Mouse (Mus musculus): Measurements from ENCODE around the gene Syngr3. TPM values are rescaled to one million over a fixed set of nuclear protein-coding genes. Genes with fewer than 3 reads are reported as not detected.

Gene Syngr3
- polyA plus RNA-seq, 1 experiment from 2014 or later, result 196 TPM

DNA sequence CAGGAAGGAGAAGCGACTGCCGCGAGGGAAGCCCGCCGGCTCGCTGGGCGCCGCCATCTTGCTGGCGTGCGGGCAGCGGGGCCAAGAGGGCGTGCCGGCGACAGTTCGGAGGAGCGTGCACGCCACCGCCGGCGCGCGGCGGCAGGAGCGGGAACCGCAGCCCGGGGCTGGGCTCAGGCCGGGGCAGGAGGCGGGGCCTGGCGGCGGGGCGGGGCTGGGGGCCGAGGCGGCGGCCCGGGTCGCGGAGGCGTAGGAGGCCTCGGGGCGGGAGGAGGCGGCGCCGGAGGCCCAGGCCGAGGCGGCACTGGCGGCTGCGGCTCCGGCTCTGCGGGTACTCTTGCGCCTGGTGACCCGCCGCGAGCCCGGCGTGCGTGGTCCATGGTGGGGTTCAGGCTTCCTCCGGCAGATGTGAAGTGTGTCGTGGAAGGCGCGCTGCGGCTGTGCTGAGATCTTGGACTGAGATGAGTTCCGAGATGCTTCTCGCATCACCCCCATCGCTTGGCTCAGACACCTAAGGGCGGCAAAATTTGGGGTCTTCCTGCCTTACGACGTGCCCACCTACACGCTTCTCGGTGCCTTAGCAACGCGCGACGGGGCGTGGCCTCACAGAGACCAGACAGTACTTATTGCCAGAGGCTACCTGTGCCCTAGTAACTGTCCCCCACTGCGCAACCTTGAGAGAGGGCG lies 6.4 kb upstream of the Syngr3 start, which contains the start of the genes Gfer and Noxo1:
TSS of gene Gfer (minus strand) at position 146 of the 687 bp plus-strand sequence.
TSS of gene Noxo1 (plus strand) at position 224 of the 687 bp plus-strand sequence.
- WGBS, result under 1% methylated on average over 56 of the region's 76 CpGs
- peaks cover 17% of the 10 kb centered on the region for H3K36me3 ChIP-seq (ENCODE audit: control insufficient read depth, insufficient read depth, low read length)

DNA sequence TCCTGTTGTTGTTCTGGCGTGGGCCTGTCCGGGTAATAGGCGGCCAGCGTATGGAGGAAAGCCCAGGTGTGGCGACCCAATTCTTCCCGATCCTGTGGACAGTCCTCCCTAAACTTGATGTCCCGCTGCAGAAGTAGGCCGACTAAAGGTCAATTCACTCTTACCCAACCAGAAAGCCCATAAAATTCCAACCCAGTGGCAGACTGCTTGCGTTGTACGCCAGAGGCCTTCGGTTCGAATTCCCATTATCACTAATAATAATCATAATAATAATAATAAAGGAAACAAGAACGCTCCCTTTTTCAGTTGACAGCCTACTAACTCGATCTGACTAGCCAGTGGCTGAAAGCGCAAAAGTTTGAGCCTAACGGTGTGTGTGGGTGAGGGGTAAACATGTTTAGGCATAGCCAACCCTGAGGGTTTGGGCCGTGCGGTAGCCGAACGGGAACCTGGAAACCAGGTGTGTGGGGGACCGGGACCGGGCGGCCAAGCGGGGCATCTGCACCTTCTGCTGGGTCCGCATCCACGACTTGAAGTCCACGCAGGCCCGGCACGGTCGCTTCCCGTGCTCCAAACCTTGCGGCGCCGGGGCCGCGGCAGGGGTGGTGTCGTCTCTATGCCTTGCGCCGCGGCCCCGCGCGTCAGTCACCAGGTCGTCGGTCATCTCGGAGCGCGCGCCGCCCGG lies 5.7 kb upstream of the Syngr3 start:
- 8% methylated on average over 31 of the region's 51 CpGs for WGBS
- peak overlapping the region; percentile 78 for H3K27ac ChIP-seq (ENCODE audit: low read depth, low read length)
- H3K9ac ChIP-seq (replicated peaks; ENCODE audit: low read depth, low read length), result peak overlapping the region; percentile 81
- H3K4me2 ChIP-seq (ENCODE audit: low read depth, low read length), result peak overlapping the region; percentile 68
- H3K9me3 ChIP-seq (ENCODE audit: control insufficient read depth, low read length), result no peaks in the 10 kb centered on the region
- no peak; the same call in 1 of the 2 replicates for ATAC-seq (ENCODE audit: low read depth)
- 0 out of 2 replicates have a peak, but pooled peaks cover 2% of the 10 kb centered on the region for H3K27me3 ChIP-seq (ENCODE audit: control insufficient read depth, insufficient read depth, low read length)
- peak overlapping the region; percentile 75 for H3K4me3 ChIP-seq (ENCODE audit: low read depth, low read length)
- H3K4me1 ChIP-seq (ENCODE audit: control insufficient read depth, insufficient read depth, low read length), result peaks cover 13% of the 10 kb centered on the region; the same call in 1 of the 2 replicates
- H3K36me3 ChIP-seq (ENCODE audit: control insufficient read depth, insufficient read depth, low read length), result peaks cover 10% of the 10 kb centered on the region

More for the DNA sequence above, 6.4 kb upstream of the Syngr3 start, which contains the start of the genes Gfer and Noxo1:
- peak within 1 kb of the TSS; percentile 75 for H3K4me3 ChIP-seq (ENCODE audit: low read depth, low read length)
- peak; percentile 89 for ATAC-seq (ENCODE audit: low read depth)
- H3K27ac ChIP-seq (ENCODE audit: low read depth, low read length), result peak within 1 kb of the TSS; percentile 78
- peak within 1 kb of the TSS; percentile 81 for H3K9ac ChIP-seq (replicated peaks; ENCODE audit: low read depth, low read length)
- no peaks in the 10 kb centered on the region for H3K9me3 ChIP-seq (ENCODE audit: control insufficient read depth, low read length)
- H3K27me3 ChIP-seq (ENCODE audit: control insufficient read depth, insufficient read depth, low read length), result no peaks in the 10 kb centered on the region
- H3K4me2 ChIP-seq (ENCODE audit: low read depth, low read length), result peak within 1 kb of the TSS; percentile 68
- peaks cover 11% of the 10 kb centered on the region; the same call in 1 of the 2 replicates for H3K4me1 ChIP-seq (ENCODE audit: control insufficient read depth, insufficient read depth, low read length)

DNA sequence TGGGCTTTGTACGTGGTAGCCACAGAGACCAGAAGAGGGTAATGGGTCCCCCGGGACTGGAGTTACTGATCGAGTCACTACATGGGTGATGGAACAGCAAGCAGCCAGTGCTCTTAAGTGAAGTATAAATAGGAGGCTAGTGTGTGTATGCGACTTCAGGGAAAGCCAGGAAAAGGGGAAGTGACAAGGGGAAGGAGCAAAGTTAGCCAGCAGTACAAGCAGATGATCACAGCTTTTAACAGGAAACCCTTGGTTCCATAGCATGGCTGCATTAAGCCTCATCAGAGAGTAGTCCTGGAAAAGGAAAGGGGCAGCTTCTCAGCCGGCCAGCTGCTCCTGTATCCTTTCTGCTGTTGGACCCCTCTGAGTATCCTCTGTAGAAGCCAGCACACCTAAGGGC lies 2.6 kb upstream of the Syngr3 start:
- Histone ChIP-seq H3K27me3 (ENCODE audit: control insufficient read depth, insufficient read depth, low read length) (peaks cover 12% of the 10 kb centered on the region), H3K4me3 (ENCODE audit: low read depth, low read length) (no peak overlapping the region), H3K9ac (replicated peaks; ENCODE audit: low read depth, low read length) (no peak overlapping the region), H3K36me3 (ENCODE audit: control insufficient read depth, insufficient read depth, low read length) (no peaks in the 10 kb centered on the region), H3K27ac (ENCODE audit: low read depth, low read length) (no peak overlapping the region), H3K4me1 (ENCODE audit: control insufficient read depth, insufficient read depth, low read length) (peaks cover 24% of the 10 kb centered on the region; the same call in 1 of the 2 replicates), H3K9me3 (ENCODE audit: control insufficient read depth, low read length) (no peaks in the 10 kb centered on the region), H3K4me2 (ENCODE audit: low read depth, low read length) (no peak overlapping the region)
- 83% methylated on average over 5 of the region's 5 CpGs for WGBS
- ATAC-seq (ENCODE audit: low read depth), result no peak

DNA sequence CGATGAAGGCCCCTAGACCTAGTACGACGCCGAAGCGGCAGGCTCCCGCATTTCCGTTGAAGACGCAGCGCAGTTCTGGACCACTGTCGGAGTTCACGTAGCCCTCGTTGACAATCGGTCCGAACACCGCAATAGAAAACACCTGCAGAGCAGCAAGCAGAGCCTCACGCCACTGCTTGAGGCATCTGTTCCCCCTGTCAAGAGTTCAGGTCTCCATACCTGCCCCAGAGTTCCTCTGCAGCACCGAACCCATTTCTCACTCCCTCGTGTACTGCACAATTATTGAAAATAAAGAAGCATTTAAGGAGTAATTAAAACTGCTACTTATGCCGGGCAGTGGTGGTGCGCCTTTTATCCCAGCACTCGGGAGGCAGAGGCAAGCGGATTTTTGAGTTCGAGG lies 2.2 kb downstream of the Syngr3 start:
- Histone ChIP-seq H3K9ac (replicated peaks; ENCODE audit: low read depth, low read length) (peak overlapping the region; percentile 25), H3K27ac (ENCODE audit: low read depth, low read length) (no peak overlapping the region), H3K4me2 (ENCODE audit: low read depth, low read length) (peak overlapping the region; percentile 72), H3K36me3 (ENCODE audit: control insufficient read depth, insufficient read depth, low read length) (no peaks in the 10 kb centered on the region), H3K27me3 (ENCODE audit: control insufficient read depth, insufficient read depth, low read length) (peaks cover 13% of the 10 kb centered on the region), H3K4me3 (ENCODE audit: low read depth, low read length) (peak overlapping the region; percentile 19), H3K9me3 (ENCODE audit: control insufficient read depth, low read length) (no peaks in the 10 kb centered on the region), H3K4me1 (ENCODE audit: control insufficient read depth, insufficient read depth, low read length) (peaks cover 15% of the 10 kb centered on the region; the same call in 1 of the 2 replicates)
- WGBS, result 19% methylated on average over 23 of the region's 23 CpGs
- ATAC-seq (ENCODE audit: low read depth), result no peak

DNA sequence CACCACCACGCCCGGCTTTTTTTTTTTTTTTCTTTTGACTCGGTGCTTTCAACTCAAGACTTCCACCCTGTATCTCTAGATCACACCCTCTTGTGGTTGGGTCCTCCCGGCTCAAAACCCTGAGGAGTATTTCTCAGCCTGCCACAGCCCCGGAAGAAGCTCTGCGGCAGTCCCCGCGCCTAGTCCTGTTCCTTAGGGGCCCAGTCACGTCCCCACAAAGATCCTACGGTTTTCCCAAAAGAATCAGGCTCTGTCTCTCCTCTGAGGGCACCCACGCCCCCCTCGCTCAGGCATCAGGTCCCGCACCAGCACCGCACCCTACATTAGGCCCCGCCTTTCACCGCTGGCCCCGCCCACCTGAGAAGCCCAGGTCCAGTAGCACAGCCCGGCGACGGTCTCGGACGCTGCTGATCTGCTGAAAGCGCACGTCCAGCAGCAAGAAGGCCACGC lies 2.6 kb downstream of the Syngr3 start:
- no peaks in the 10 kb centered on the region for H3K36me3 ChIP-seq (ENCODE audit: control insufficient read depth, insufficient read depth, low read length)
- peak overlapping the region; percentile 72 for H3K4me2 ChIP-seq (ENCODE audit: low read depth, low read length)
- peak overlapping the region; percentile 25 for H3K9ac ChIP-seq (replicated peaks; ENCODE audit: low read depth, low read length)
- H3K4me1 ChIP-seq (ENCODE audit: control insufficient read depth, insufficient read depth, low read length), result peaks cover 15% of the 10 kb centered on the region; the same call in 1 of the 2 replicates
- peak overlapping the region; percentile 19 for H3K4me3 ChIP-seq (ENCODE audit: low read depth, low read length)
- H3K27me3 ChIP-seq (ENCODE audit: control insufficient read depth, insufficient read depth, low read length), result peaks cover 13% of the 10 kb centered on the region
- WGBS, result 1% methylated on average over 25 of the region's 25 CpGs
- H3K9me3 ChIP-seq (ENCODE audit: control insufficient read depth, low read length), result no peaks in the 10 kb centered on the region
- ATAC-seq (ENCODE audit: low read depth), result no peak
- no peak overlapping the region for H3K27ac ChIP-seq (ENCODE audit: low read depth, low read length)

DNA sequence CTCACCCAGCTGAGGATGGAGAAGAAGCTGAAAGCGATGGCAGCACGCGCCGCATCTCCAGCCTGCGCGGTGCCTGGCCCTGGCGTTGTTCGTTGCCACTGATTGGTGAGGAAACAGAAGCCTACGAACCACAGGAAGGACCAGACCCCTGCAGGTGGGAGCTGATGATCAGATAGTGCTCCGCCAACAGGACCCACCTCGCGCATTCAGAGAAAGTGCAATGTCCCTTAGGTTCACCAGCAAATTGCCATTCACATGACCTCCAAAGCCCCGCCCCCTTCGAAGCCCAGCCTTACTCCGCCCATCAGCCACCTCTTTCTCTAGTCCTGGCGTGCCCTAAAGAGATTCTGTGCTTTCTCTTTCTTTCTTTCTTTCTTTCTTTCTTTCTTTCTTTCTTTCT lies 3.2 kb downstream of the Syngr3 start:
- H3K9ac ChIP-seq (replicated peaks; ENCODE audit: low read depth, low read length), result no peak overlapping the region
- no peaks in the 10 kb centered on the region for H3K9me3 ChIP-seq (ENCODE audit: control insufficient read depth, low read length)
- H3K4me1 ChIP-seq (ENCODE audit: control insufficient read depth, insufficient read depth, low read length), result peaks cover 15% of the 10 kb centered on the region; the same call in 1 of the 2 replicates
- ATAC-seq (ENCODE audit: low read depth), result no peak
- peaks cover under 1% of the 10 kb centered on the region; the same call in 1 of the 2 replicates for H3K36me3 ChIP-seq (ENCODE audit: control insufficient read depth, insufficient read depth, low read length)
- H3K4me2 ChIP-seq (ENCODE audit: low read depth, low read length), result no peak overlapping the region
- WGBS, result 34% methylated on average over 16 of the region's 16 CpGs
- H3K4me3 ChIP-seq (ENCODE audit: low read depth, low read length), result no peak overlapping the region
- peaks cover 13% of the 10 kb centered on the region for H3K27me3 ChIP-seq (ENCODE audit: control insufficient read depth, insufficient read depth, low read length)
- H3K27ac ChIP-seq (ENCODE audit: low read depth, low read length), result no peak overlapping the region

DNA sequence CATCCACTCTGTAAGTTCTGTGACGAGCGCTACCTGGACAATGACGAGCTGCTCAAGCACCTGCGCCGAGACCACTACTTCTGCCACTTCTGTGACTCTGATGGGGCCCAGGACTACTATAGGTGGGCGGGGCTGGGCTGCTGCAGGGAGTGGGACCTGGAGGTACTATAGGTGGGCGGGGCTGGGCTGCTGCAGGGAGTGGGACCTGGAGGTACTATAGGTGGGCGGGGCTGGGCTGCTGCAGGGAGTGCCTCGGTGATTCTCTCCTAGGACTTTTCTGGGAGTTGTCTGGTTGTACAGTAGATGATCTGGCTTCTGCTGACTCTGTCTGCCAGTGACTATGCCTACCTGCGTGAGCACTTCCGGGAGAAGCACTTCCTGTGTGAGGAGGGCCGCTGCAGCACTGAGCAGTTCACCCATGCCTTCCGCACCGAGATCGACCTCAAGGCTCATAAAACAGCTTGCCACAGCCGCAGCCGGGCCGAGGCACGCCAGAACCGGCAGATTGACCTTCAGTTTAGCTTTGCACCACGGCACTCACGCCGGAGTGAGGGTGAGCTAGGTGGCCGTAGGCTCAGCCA lies 12.2 kb downstream of the Syngr3 start:
- no peak overlapping the region for H3K27ac ChIP-seq (ENCODE audit: low read depth, low read length)
- WGBS, result 91% methylated on average over 24 of the region's 24 CpGs
- no peaks in the 10 kb centered on the region for H3K4me1 ChIP-seq (ENCODE audit: control insufficient read depth, insufficient read depth, low read length)
- H3K9ac ChIP-seq (replicated peaks; ENCODE audit: low read depth, low read length), result no peak overlapping the region
- no peak overlapping the region for H3K4me2 ChIP-seq (ENCODE audit: low read depth, low read length)
- H3K4me3 ChIP-seq (ENCODE audit: low read depth, low read length), result no peak overlapping the region
- H3K36me3 ChIP-seq (ENCODE audit: control insufficient read depth, insufficient read depth, low read length), result peaks cover 49% of the 10 kb centered on the region
- H3K27me3 ChIP-seq (ENCODE audit: control insufficient read depth, insufficient read depth, low read length), result no peaks in the 10 kb centered on the region
- ATAC-seq (ENCODE audit: low read depth), result no peak
- H3K9me3 ChIP-seq (ENCODE audit: control insufficient read depth, low read length), result no peaks in the 10 kb centered on the region

DNA sequence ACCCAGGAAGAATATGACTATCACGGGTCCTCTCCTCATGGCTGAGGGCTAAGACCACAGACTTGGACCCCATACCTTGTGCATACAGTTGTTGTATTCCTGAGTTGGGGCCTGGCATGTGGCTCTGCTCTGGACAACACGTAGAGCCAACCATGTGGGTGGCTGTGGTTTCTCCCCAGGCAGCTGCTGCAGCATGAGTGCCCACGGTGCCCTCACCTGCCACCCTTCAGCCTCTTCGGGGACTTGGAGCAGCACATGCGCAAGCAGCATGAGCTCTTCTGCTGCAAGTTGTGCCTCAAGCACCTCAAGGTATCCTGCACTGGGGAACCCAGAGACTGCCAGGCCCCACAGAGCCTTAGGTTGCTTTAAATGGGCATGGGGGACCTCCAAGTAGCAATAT lies 12.9 kb downstream of the Syngr3 start:
- Histone ChIP-seq H3K9ac (replicated peaks; ENCODE audit: low read depth, low read length) (no peak overlapping the region), H3K9me3 (ENCODE audit: control insufficient read depth, low read length) (no peaks in the 10 kb centered on the region), H3K4me2 (ENCODE audit: low read depth, low read length) (no peak overlapping the region), H3K4me1 (ENCODE audit: control insufficient read depth, insufficient read depth, low read length) (peaks cover 4% of the 10 kb centered on the region; the same call in 1 of the 2 replicates), H3K36me3 (ENCODE audit: control insufficient read depth, insufficient read depth, low read length) (peaks cover 49% of the 10 kb centered on the region), H3K27me3 (ENCODE audit: control insufficient read depth, insufficient read depth, low read length) (no peaks in the 10 kb centered on the region), H3K4me3 (ENCODE audit: low read depth, low read length) (no peak overlapping the region), H3K27ac (ENCODE audit: low read depth, low read length) (no peak overlapping the region)
- no peak for ATAC-seq (ENCODE audit: low read depth)
- WGBS, result 92% methylated on average over 5 of the region's 5 CpGs
